Mouse (Mus musculus) G1E (cell line): Measurements from ENCODE around the gene Mptx2.

Experiments used
- CTCF ChIP-seq: IDR thresholded peaks from 2 replicates; pipeline ENCODE4 v1.5.1; 2012; ENCODE audit warnings: low read depth, low read length, inconsistent platforms, mixed read lengths
- GATA1 ChIP-seq: IDR thresholded peaks from 2 replicates; pipeline ENCODE4 v1.6.1; 2012; ENCODE audit warnings: borderline replicate concordance, low read length, inconsistent platforms, mixed read lengths
- POLR2AphosphoS5 ChIP-seq: IDR thresholded peaks from 2 replicates; pipeline ENCODE4 v1.6.1; 2012; ENCODE audit warnings: low read depth, low read length, inconsistent platforms; ENCODE audit not compliant: insufficient replicate concordance
- TAL1 ChIP-seq: conservative IDR thresholded peaks from 2 replicates; pipeline ENCODE4 v1.6.1; 2012; ENCODE audit warnings: low read depth, low read length, inconsistent platforms, mixed read lengths

GRCm38 (mm10) chr1:173317925-173318477, 40.4 kb upstream of the Mptx2 start:
- no peak for TF ChIP-seq CTCF
- no peak for TF ChIP-seq POLR2AphosphoS5
- no peak for TF ChIP-seq GATA1
- no peak for TF ChIP-seq TAL1
